Mouse (Mus musculus): ENCODE measurements at regions not wholly inside any gene's neighbourhood (a gene's known extent, or its start where the extent isn't known, plus 50 kb on each side); places are given as distances from the start of the nearest gene placed in this dataset.

- intact Hi-C loops (cut with DNase I) = no loop called here
Measured at GRCm38 (mm10) chr13:54285968-54286367, 85.2 kb upstream of the Cplx2 start.

- intact Hi-C loops (cut with DNase I) = no loop called here
Measured at GRCm38 (mm10) chr13:54286616-54287015, 84.5 kb upstream of the Cplx2 start.

GRCm38 (mm10) chr13:54290066-54290465, 81.1 kb upstream of the Cplx2 start:
- intact Hi-C loops (cut with DNase I) = no loop called here

GRCm38 (mm10) chr13:54292394-54292793, 78.8 kb upstream of the Cplx2 start:
- intact Hi-C loops (cut with DNase I) = no loop called here

GRCm38 (mm10) chr13:54293006-54293405, 78.1 kb upstream of the Cplx2 start:
- intact Hi-C loops (cut with DNase I) = no loop called here

GRCm38 (mm10) chr13:54295475-54296259, 75.5 kb upstream of the Cplx2 start:
- intact Hi-C loops (cut with DNase I) = no loop called here

- intact Hi-C loops (cut with DNase I) = no loop called here
Measured at GRCm38 (mm10) chr13:54296260-54296555, 74.9 kb upstream of the Cplx2 start.

GRCm38 (mm10) chr13:54298851-54299250, 72.3 kb upstream of the Cplx2 start:
- intact Hi-C loops (cut with DNase I) = no loop called here

- intact Hi-C loops (cut with DNase I) = no loop called here
Measured at GRCm38 (mm10) chr13:54299295-54299694, 71.9 kb upstream of the Cplx2 start.

GRCm38 (mm10) chr13:54301110-54301509, 70.0 kb upstream of the Cplx2 start:
- intact Hi-C loops (cut with DNase I) = loop anchor here (5.0 kb wide), 1 partner anchor 36 kb away; no protein-coding TSS in a partner anchor

- intact Hi-C loops (cut with DNase I) = loop anchor here (5.0 kb wide), 1 partner anchor 36 kb away; no protein-coding TSS in a partner anchor
Measured at GRCm38 (mm10) chr13:54301677-54302076, 69.5 kb upstream of the Cplx2 start.

GRCm38 (mm10) chr13:54302351-54303070, 68.6 kb upstream of the Cplx2 start:
- intact Hi-C loops (cut with DNase I) = loop anchor here (5.0 kb wide), 1 partner anchor 35 kb away; no protein-coding TSS in a partner anchor

GRCm38 (mm10) chr13:54303071-54303924, 67.9 kb upstream of the Cplx2 start:
- intact Hi-C loops (cut with DNase I) = loop anchor here (5.0 kb wide), 1 partner anchor 34 kb away; no protein-coding TSS in a partner anchor

- intact Hi-C loops (cut with DNase I) = loop anchor here (5.0 kb wide), 1 partner anchor 33 kb away; no protein-coding TSS in a partner anchor
Measured at GRCm38 (mm10) chr13:54304251-54304650, 66.9 kb upstream of the Cplx2 start.

- intact Hi-C loops (cut with DNase I) = no loop called here
Measured at GRCm38 (mm10) chr13:54308591-54308990, 62.6 kb upstream of the Cplx2 start.

- intact Hi-C loops (cut with DNase I) = no loop called here
Measured at GRCm38 (mm10) chr13:54309354-54309753, 61.8 kb upstream of the Cplx2 start.

GRCm38 (mm10) chr13:54310144-54310543, 61.0 kb upstream of the Cplx2 start:
- intact Hi-C loops (cut with DNase I) = no loop called here

- intact Hi-C loops (cut with DNase I) = no loop called here
Measured at GRCm38 (mm10) chr13:54311327-54312026, 59.7 kb upstream of the Cplx2 start.

GRCm38 (mm10) chr13:54312405-54313185, 58.6 kb upstream of the Cplx2 start:
- intact Hi-C loops (cut with DNase I) = no loop called here

GRCm38 (mm10) chr13:54315333-54315732, 55.8 kb upstream of the Cplx2 start:
- intact Hi-C loops (cut with DNase I) = no loop called here

All from adrenal gland (tissue).